Mouse (Mus musculus): ENCODE results near the gene Pnmal1.
A peak's percentile ranks its signal among the peaks of the same experiment; 100 is the strongest.

Gene Pnmal1

DNA sequence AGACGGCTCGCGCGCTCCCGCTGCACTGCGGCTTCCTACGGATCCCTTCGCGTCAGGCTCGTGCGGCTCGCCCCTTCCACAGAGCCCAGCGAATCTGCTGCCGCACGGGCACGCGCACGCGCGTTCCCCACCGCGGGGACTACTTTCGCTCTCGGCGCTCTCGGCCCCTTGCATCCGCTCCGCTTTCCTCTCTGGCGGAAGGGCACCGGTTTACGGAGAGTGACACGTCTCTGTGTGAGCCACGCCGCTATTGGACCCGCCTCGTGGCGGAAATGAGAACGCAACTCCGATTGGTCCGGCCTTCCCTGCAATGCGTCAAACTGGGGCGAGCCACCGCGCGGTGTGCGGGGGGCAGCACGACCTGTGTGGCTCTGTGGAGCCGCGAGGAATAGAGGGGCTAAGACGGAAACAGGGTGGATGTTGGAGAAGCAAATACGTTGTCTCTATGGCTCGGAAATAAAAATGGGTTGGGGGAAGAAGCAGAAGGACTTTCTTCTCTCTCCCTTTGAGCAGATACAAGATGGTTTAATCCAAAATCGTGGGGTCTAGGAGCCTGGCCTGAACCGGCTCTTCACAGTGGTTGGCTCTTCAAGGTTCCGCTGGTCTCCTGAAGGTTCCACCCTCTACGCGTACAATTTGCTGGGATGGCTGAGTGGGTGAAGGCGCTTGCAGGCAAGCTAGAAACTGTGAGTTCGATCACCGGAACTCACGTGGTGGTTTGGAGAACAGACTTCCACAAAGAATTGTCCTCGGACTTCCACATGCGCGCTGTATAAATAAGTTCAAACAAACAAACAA lies 35.2 kb upstream of the Pnmal1 start, which contains the start of gene Calm3:
Gene Calm3, minus strand, starts transcription at position 78 of the 798 bp plus-strand sequence.
- DNase-seq, result peak; percentile 100

- DNase-seq, result no peak
Observed at GRCm38 (mm10) chr7:16928341-16928740, 31.1 kb upstream of the Pnmal1 start.

DNA sequence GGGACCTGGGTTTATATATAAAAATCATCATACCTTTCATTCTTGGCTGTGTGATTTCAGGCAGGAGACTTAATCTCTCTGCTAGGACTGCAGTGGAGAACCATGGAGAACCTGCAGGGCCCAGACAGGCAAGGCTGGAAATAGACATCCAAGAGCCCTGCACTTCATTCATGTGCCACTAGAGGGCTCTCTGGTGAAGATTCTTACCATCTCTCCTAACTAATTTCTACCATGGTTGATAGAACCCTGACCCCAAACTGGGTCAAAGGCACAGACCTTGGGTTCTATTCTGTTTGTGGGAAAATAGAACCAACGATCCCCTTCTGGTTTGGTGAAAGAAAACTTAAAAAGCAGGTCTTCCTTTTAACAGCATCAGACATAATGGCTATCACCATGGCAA lies 28.6 kb upstream of the Pnmal1 start:
- peak; percentile 54 to 55 for DNase-seq

DNA sequence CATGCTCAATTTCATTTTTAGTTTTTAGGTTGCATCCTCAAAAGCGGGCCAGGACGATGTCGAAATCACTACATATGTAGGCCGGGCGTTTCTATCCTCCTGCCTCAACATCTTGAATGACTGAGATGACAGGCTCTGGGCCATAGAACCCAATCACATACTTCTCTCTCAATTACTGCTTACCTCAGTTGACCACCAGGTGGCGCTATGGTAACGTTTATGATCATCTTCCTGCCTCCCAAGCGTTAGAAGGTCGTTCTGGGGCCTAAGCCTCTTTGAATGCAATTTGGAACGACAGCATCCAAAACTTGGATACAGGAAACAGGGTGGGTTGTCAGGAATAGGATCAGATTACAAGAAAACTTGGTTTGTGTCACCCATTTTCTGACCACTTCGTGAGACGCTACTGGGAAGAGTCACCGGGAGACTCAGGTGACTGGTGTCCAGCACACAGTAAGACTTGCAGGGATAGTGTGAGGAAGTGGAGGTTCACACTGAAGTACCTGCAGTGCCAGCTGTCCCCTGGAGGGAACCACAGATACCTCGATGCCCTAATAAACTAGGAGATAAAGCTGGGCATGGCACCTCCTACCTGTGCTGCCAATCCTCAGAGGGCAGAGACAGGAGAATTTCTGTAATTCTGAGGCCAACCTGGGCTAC lies 27.4 kb upstream of the Pnmal1 start:
- DNase-seq, result peak; percentile 68 to 78

DNA sequence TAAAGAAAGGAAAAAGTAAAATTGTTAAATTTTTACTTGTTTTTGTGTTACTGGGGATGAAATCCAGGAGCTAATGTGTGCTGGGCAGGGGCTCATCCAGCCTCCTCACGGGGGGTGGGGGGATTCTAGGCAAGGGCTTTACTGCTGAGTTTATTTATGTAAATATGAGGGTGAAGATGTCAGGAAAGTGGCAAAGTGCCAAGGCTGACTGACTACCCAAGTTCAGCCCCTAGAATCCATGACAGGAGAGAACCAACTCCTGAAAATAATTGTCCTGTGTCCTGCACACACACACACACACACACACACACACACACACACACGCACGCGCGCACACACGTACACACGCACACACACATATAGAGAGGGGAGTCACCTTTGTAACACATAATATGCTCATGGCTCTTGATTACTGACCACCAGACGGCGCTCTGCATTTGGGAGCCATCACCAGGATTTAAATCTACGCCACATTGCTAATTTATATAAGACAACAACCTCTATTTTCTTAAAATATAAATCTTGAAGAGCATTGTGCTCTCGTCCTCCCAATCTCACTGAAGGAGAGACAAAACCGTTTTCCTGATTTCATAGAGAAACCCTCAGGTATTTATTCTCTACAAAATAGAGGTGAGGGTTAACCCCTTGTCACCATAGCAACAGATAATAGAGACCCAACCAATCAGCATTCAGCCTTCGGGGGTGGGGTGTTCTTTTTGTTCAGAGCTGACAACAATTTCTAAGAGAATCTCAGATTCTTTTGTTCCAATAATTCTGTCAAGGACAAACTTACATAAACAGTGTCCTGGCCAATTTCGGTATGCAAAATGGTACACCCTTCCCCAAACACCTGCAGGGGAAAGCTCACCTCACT lies 26.5 kb upstream of the Pnmal1 start:
- DNase-seq, result peak; percentile 45 to 55

DNA sequence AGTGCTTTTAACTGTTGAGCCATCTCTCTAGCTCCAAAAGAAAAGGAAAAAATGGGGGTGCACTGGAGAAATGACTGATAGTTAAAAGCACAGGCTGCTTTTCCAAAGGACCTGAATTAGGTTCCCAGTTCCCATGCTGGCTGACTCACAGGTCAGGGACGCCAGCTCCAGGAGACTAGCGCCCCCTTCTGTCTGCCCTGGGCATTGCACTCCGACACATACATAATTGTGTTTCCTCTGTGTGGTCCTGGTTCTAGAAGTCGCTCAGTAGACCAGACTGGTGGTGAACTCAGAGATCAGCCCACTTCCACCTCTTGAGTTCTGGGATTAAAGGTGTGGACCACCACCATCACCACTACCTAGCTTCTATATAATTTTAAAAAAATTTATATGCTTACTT lies 22.2 kb upstream of the Pnmal1 start:
- peak in 1 of 2 experiments; percentile 34 for DNase-seq

DNA sequence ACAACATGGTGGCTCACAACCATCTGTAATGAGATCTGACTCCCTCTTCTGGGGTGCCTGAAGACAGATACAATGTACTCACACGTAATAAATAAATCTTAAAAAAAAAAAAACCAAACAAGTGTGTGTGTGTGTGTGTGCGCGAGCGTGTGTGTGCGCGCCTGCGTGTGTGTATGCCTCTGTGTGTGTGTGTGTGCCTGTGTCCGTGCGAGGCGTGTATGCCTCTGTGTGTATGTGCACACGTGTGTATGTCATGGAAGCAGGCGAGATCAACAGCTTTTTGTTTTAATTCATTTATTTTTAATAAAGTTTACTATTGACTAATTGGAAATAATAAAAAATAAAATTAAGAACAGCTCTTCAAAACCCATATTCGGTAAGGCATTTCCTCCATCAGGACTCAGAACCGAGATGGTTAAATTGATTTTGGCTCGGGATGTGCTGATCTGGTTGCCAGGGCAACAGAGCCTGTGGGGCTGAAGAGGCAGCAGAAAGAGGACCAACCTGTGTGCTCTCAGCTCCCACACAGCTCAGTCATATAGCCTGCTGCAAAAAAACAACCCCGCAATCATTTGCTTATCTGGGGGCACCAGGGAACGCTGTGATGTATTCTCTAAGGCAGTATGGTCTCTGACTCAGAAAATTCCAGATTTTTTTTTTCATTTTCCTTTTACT lies 21.2 kb upstream of the Pnmal1 start:
- no peak for DNase-seq

DNA sequence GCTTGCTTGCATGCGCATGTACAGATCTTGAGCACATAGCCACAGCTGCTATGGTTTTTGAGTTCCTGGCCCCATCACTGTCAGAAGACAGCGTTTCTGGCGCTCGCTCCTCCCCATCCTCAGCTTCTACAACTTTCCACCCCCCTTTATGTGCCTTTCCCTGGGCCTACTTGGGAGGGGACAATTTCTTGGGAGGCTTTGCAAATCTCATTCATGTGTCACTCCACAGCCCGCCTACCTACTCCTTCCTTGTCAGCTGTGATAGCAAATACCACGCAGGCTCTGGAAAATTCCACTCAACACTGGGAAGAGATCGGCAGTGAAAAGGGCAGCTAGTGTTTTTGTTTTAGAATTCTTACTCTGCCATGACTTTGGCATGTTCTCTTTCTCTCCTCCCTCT lies 19.2 kb upstream of the Pnmal1 start:
- DNase-seq, result no peak

- peak in 1 of 2 experiments; percentile 21 for DNase-seq
Observed at GRCm38 (mm10) chr7:16942861-16943260, 16.6 kb upstream of the Pnmal1 start.

- peak; percentile 89 to 96 for DNase-seq
Observed at GRCm38 (mm10) chr7:16944061-16944807, 15.2 kb upstream of the Pnmal1 start, which contains the start of gene Pnmal2. Gene Pnmal2 (plus strand): TSS chr7:16944682.

DNA sequence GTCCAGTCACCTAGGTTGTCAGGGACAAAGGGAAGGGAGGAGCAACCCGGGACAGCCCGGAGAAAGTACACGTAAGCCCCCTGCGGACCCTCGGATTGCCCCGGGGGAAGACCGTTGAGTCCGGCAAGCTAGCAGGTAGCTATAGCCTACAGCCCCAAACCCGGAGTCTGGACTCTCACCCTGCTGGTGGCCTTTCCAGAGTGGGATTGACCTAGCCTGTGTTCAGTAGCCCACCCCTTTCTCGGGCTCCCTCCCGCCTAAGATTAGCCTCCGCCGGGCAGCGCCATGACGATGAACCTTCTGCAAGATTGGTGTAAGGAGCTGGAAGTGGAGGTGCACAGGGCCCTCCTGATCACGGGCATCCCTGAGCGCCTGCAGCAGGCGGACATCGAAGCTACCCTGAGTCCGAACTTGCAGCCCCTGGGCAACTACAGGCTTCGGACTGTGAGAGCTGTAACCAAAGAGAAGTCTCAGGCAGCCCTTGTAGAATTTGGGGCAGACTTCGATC lies 14.6 kb upstream of the Pnmal1 start:
- no peak for DNase-seq

GRCm38 (mm10) chr7:16945419-16945818 lies 14.1 kb upstream of the Pnmal1 start:
- DNase-seq, result peak in 1 of 2 experiments; percentile 15

- no peak for DNase-seq
Observed at GRCm38 (mm10) chr7:16946441-16947348, 12.8 kb upstream of the Pnmal1 start.

DNA sequence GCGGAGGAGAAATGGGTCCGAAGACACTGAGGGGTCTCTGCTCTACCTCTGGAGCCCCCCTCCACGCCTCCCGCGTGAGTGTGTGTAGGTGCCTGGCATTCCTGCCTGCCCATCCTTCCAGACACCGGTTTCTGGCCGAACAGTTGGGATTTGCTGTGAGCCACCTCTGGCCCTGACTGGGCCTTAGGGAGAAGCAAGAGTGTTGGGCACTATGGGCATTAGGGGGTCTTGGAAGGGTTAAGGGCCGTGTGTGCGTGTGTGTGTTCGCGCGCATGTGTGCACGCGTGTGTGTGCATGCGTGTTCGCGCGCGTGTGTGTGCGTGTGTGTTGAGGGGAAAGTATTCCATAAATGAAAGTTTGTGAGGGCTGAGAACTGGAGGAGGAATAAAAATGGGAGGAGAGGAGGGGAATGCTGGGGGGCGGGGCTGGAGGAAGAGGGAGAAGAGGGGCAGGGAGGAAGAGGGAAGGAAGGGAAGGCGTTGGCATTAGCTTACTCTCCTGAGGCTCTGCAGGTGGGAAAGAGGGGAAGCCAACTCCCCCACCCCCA lies 12.1 kb upstream of the Pnmal1 start:
- no peak for DNase-seq

DNA sequence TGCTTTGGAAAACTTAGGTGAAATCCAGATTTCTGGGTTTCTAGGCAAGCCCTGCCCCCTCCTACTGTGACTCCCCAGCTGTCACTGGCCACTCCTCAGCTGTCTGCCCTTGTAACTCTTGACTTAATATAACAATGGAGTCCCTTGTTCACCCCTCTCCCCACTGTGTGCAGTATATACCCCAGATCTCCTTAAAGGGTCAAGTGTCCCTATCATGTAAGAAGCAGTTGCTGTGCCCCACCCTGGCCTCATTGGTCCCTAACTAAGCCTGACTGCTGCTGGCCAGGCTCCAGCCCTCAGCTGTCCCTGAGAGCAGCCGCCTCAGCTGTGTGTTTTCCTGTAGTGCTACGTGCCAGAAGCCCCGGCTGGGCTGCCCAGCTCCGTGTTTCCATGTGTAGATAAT lies 11.5 kb upstream of the Pnmal1 start:
- DNase-seq, result no peak

GRCm38 (mm10) chr7:16948923-16949458 lies 10.5 kb upstream of the Pnmal1 start:
- DNase-seq, result no peak

- peak; percentile 80 to 82 for DNase-seq
Observed at GRCm38 (mm10) chr7:16949908-16950841, 9.3 kb upstream of the Pnmal1 start.

DNA sequence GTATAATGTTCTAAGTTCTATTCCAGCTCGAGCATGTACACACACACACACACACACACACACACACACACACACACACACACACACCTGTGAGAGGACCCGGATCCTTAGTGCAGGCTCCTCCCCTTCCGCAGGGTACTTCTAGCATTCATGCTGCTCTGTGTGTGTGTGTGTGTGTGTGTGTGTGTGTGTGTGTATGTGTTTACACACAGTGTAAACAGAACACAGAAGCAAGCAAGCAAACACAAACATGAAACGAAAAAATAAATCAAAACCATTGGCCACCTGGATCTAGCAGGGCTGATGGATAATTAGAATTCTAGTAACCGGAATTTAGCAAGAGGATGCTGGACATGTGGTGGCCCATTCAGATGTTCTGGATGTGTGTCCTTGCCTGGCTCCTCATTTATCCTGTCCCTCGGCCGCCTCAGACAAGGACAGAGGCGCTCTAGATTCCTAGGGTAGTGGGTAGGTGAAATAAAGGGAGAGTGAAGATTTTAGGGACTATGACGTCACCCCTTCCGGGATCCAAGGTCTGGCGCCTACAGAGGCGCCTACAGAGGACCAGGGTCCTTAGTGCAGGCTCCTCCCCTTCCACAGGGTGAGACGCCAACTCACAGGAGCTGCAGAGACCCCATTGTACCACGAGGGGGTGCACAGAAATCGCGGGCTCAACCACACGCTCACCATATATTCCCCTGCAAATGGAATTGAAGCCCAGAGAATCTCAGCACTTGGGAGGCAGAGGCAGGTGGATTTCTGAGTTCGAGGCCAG lies 8.4 kb upstream of the Pnmal1 start:
- peak; percentile 84 to 85 for DNase-seq

Measured in thymus, postnatal 36 days (tissue).